Mouse (Mus musculus): ENCODE measurements around the gene Nmrk1. TPM values are rescaled to one million over a fixed set of nuclear protein-coding genes. Genes with fewer than 3 reads are reported as not detected.

Gene Nmrk1
- polyA plus RNA-seq, 1 experiment from 2014 or later = 8.8 TPM

GRCm38 (mm10) chr19:18590234-18590633, 41.5 kb upstream of the Nmrk1 start:
- ATAC-seq (ENCODE audit: low FRiP score) (no peak), DNase-seq (ENCODE audit: low spot score) (no peak)
- no peaks in the 10 kb centered on the region for H3K9me3 ChIP-seq (ENCODE audit: control insufficient read depth, low read length)
- 76% methylated on average over 5 of the region's 5 CpGs for WGBS
- H3K4me3 ChIP-seq (ENCODE audit: low read depth, low read length) = no peak overlapping the region
- no peaks in the 10 kb centered on the region for H3K4me1 ChIP-seq (replicated peaks; ENCODE audit: control insufficient read depth, insufficient read depth, low read length)
- no peak overlapping the region for H3K27ac ChIP-seq (ENCODE audit: low read depth, low read length)
- H3K9ac ChIP-seq (ENCODE audit: low read depth, low read length) = no peak overlapping the region
- no peaks in the 10 kb centered on the region for H3K27me3 ChIP-seq (ENCODE audit: control insufficient read depth, insufficient read depth, low read length)
- H3K4me2 ChIP-seq (replicated peaks; ENCODE audit: low read depth, low read length) = no peak overlapping the region
- H3K36me3 ChIP-seq (ENCODE audit: control insufficient read depth, insufficient read depth, low read length) = no peaks in the 10 kb centered on the region

- Histone ChIP-seq H3K27me3 (ENCODE audit: control insufficient read depth, insufficient read depth, low read length) (no peaks in the 10 kb centered on the region), H3K4me1 (replicated peaks; ENCODE audit: control insufficient read depth, insufficient read depth, low read length) (no peaks in the 10 kb centered on the region), H3K9me3 (ENCODE audit: control insufficient read depth, low read length) (no peaks in the 10 kb centered on the region), H3K4me3 (ENCODE audit: low read depth, low read length) (no peak overlapping the region), H3K36me3 (ENCODE audit: control insufficient read depth, insufficient read depth, low read length) (no peaks in the 10 kb centered on the region), H3K9ac (ENCODE audit: low read depth, low read length) (no peak overlapping the region), H3K4me2 (replicated peaks; ENCODE audit: low read depth, low read length) (no peak overlapping the region), H3K27ac (ENCODE audit: low read depth, low read length) (no peak overlapping the region)
- ATAC-seq (ENCODE audit: low FRiP score) (no peak), DNase-seq (ENCODE audit: low spot score) (no peak)
- 72% methylated on average over 5 of the region's 5 CpGs for WGBS
Observed at GRCm38 (mm10) chr19:18590942-18591354, 40.8 kb upstream of the Nmrk1 start.

DNA sequence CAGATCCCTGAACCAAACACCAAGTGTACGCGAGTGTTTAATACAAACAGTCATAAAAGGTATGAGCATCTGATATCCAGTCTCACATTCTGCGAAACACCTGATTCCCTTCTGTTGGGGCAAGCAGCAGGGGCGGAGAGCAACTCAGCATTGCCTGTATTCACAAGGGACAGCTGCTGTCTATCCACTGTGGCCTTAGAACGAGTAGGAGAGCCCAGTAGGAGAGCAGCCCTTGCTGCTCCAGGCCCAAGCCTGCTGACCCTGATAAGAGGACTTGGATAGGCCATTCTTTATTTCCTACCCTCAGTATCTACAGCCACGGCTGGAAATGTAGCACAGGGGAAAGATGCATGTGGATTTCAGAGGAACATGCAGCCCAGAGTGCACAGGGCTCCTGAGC, 38.8 kb upstream of the Nmrk1 start:
- DNase-seq (ENCODE audit: low spot score) (no peak), ATAC-seq (ENCODE audit: low FRiP score) (no peak)
- H3K36me3 ChIP-seq (ENCODE audit: control insufficient read depth, insufficient read depth, low read length) = no peaks in the 10 kb centered on the region
- WGBS = 81% methylated on average over 6 of the region's 6 CpGs
- H3K27ac ChIP-seq (ENCODE audit: low read depth, low read length) = no peak overlapping the region
- H3K27me3 ChIP-seq (ENCODE audit: control insufficient read depth, insufficient read depth, low read length) = no peaks in the 10 kb centered on the region
- no peaks in the 10 kb centered on the region for H3K9me3 ChIP-seq (ENCODE audit: control insufficient read depth, low read length)
- no peak overlapping the region for H3K4me2 ChIP-seq (replicated peaks; ENCODE audit: low read depth, low read length)
- no peak overlapping the region for H3K4me3 ChIP-seq (ENCODE audit: low read depth, low read length)
- no peak overlapping the region for H3K9ac ChIP-seq (ENCODE audit: low read depth, low read length)
- no peaks in the 10 kb centered on the region for H3K4me1 ChIP-seq (replicated peaks; ENCODE audit: control insufficient read depth, insufficient read depth, low read length)

GRCm38 (mm10) chr19:18593722-18594121, 38.0 kb upstream of the Nmrk1 start:
- Histone ChIP-seq H3K4me3 (ENCODE audit: low read depth, low read length) (no peak overlapping the region), H3K27ac (ENCODE audit: low read depth, low read length) (no peak overlapping the region), H3K27me3 (ENCODE audit: control insufficient read depth, insufficient read depth, low read length) (no peaks in the 10 kb centered on the region), H3K4me2 (replicated peaks; ENCODE audit: low read depth, low read length) (no peak overlapping the region), H3K9ac (ENCODE audit: low read depth, low read length) (no peak overlapping the region), H3K9me3 (ENCODE audit: control insufficient read depth, low read length) (no peaks in the 10 kb centered on the region), H3K36me3 (ENCODE audit: control insufficient read depth, insufficient read depth, low read length) (no peaks in the 10 kb centered on the region), H3K4me1 (replicated peaks; ENCODE audit: control insufficient read depth, insufficient read depth, low read length) (no peaks in the 10 kb centered on the region)
- ATAC-seq (ENCODE audit: low FRiP score) (no peak), DNase-seq (ENCODE audit: low spot score) (no peak)
- WGBS = 82% methylated on average over 10 of the region's 10 CpGs

DNA sequence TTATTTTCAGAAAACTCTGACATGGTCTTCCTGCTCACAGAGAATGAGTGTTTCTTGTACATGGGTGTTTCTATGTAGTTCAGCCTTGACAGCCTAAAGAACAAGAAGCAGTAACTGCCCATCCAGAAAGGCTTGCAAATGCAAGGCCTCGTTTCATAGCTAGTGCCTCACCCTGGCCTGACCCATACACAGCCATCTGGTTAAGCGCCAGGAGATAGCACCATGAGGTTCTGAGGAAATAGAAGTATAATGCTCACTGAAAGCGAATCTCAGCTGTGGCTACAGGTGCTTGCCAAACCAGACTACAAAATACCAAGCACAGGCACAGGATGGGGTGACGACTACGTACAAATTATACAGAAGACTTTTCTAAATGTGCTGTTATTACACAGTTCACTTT, 34.9 kb upstream of the Nmrk1 start:
- ATAC-seq (ENCODE audit: low FRiP score) (no peak), DNase-seq (ENCODE audit: low spot score) (no peak)
- Histone ChIP-seq H3K4me3 (ENCODE audit: low read depth, low read length) (no peak overlapping the region), H3K27ac (ENCODE audit: low read depth, low read length) (no peak overlapping the region), H3K9me3 (ENCODE audit: control insufficient read depth, low read length) (no peaks in the 10 kb centered on the region), H3K4me1 (replicated peaks; ENCODE audit: control insufficient read depth, insufficient read depth, low read length) (no peaks in the 10 kb centered on the region), H3K36me3 (ENCODE audit: control insufficient read depth, insufficient read depth, low read length) (no peaks in the 10 kb centered on the region), H3K4me2 (replicated peaks; ENCODE audit: low read depth, low read length) (no peak overlapping the region), H3K27me3 (ENCODE audit: control insufficient read depth, insufficient read depth, low read length) (no peaks in the 10 kb centered on the region), H3K9ac (ENCODE audit: low read depth, low read length) (no peak overlapping the region)
- 86% methylated on average over 5 of the region's 5 CpGs for WGBS

GRCm38 (mm10) chr19:18597772-18598171, 34.0 kb upstream of the Nmrk1 start:
- H3K4me3 ChIP-seq (ENCODE audit: low read depth, low read length) = no peak overlapping the region
- ATAC-seq (ENCODE audit: low FRiP score) (no peak), DNase-seq (ENCODE audit: low spot score) (no peak)
- no peaks in the 10 kb centered on the region for H3K27me3 ChIP-seq (ENCODE audit: control insufficient read depth, insufficient read depth, low read length)
- H3K27ac ChIP-seq (ENCODE audit: low read depth, low read length) = no peak overlapping the region
- H3K4me2 ChIP-seq (replicated peaks; ENCODE audit: low read depth, low read length) = no peak overlapping the region
- no peaks in the 10 kb centered on the region for H3K4me1 ChIP-seq (replicated peaks; ENCODE audit: control insufficient read depth, insufficient read depth, low read length)
- H3K9ac ChIP-seq (ENCODE audit: low read depth, low read length) = no peak overlapping the region
- H3K36me3 ChIP-seq (ENCODE audit: control insufficient read depth, insufficient read depth, low read length) = no peaks in the 10 kb centered on the region
- H3K9me3 ChIP-seq (ENCODE audit: control insufficient read depth, low read length) = no peaks in the 10 kb centered on the region
- 92% methylated on average over 6 of the region's 6 CpGs for WGBS

DNA sequence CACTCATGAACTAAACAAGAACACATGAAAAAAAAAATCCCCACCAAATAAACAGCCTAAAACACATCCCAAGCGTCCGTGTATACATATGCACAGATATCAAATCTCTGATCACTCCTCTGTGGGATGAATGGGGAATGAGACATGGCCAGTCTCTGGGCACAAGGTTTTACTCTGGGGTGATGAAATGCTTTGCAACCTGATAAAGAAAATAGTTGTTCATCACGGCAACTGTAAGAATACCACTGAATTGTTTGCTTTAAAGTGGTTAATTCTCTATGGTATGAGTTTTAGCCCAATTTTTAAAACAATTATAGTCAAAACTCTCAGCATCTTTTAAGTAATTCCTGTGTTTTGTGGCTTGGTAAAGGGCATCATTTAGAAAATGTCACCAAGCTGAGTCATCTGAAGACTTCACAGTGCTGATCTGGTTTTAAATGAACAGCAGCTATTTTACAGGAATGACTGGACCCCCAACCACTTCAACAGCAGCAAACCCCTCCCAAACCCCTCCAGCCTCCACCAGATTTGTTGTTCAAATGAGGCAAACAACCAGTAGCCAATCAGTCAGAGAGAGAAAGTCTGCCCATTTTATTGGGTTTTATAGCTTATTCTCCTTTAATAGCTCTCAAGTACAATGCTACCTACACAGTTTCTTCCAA, 33.4 kb upstream of the Nmrk1 start:
- Histone ChIP-seq H3K9ac (ENCODE audit: low read depth, low read length) (no peak overlapping the region), H3K27me3 (ENCODE audit: control insufficient read depth, insufficient read depth, low read length) (no peaks in the 10 kb centered on the region), H3K36me3 (ENCODE audit: control insufficient read depth, insufficient read depth, low read length) (no peaks in the 10 kb centered on the region), H3K4me1 (replicated peaks; ENCODE audit: control insufficient read depth, insufficient read depth, low read length) (no peaks in the 10 kb centered on the region), H3K4me2 (replicated peaks; ENCODE audit: low read depth, low read length) (no peak overlapping the region), H3K4me3 (ENCODE audit: low read depth, low read length) (no peak overlapping the region), H3K9me3 (ENCODE audit: control insufficient read depth, low read length) (no peaks in the 10 kb centered on the region), H3K27ac (ENCODE audit: low read depth, low read length) (no peak overlapping the region)
- WGBS = 90% methylated on average over 3 of the region's 3 CpGs
- ATAC-seq (ENCODE audit: low FRiP score) (no peak), DNase-seq (ENCODE audit: low spot score) (no peak)

DNA sequence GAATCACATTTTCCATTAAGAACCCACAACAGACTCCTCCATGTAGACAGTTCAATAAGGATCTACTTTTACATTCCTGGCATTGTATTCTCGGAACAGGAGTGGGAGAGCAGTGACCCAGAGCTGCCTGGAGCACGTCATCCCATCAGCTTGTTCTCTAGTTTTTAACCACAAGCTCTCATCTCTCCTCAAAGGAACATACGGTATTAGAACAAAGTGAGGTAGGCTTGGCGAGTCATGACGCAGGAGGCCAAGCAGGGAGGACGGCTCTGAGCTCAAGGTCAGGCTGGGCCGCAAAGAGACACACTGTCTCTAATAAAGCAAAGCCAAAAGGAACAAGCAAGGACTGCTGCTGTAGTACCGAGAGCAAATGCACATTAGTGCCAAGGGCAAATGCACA, 32.7 kb upstream of the Nmrk1 start:
- 82% methylated on average over 8 of the region's 8 CpGs for WGBS
- no peaks in the 10 kb centered on the region for H3K27me3 ChIP-seq (ENCODE audit: control insufficient read depth, insufficient read depth, low read length)
- no peak overlapping the region for H3K9ac ChIP-seq (ENCODE audit: low read depth, low read length)
- no peak overlapping the region for H3K27ac ChIP-seq (ENCODE audit: low read depth, low read length)
- no peaks in the 10 kb centered on the region for H3K4me1 ChIP-seq (replicated peaks; ENCODE audit: control insufficient read depth, insufficient read depth, low read length)
- no peak overlapping the region for H3K4me3 ChIP-seq (ENCODE audit: low read depth, low read length)
- ATAC-seq (ENCODE audit: low FRiP score) = no peak
- no peak for DNase-seq (ENCODE audit: low spot score)
- H3K9me3 ChIP-seq (ENCODE audit: control insufficient read depth, low read length) = no peaks in the 10 kb centered on the region
- no peak overlapping the region for H3K4me2 ChIP-seq (replicated peaks; ENCODE audit: low read depth, low read length)
- H3K36me3 ChIP-seq (ENCODE audit: control insufficient read depth, insufficient read depth, low read length) = no peaks in the 10 kb centered on the region

- no peaks in the 10 kb centered on the region for H3K27me3 ChIP-seq (ENCODE audit: control insufficient read depth, insufficient read depth, low read length)
- DNase-seq (ENCODE audit: low spot score) = no peak
- H3K4me3 ChIP-seq (ENCODE audit: low read depth, low read length) = no peak overlapping the region
- WGBS = 95% methylated on average over 5 of the region's 5 CpGs
- H3K27ac ChIP-seq (ENCODE audit: low read depth, low read length) = no peak overlapping the region
- ATAC-seq (ENCODE audit: low FRiP score) = no peak
- no peak overlapping the region for H3K4me2 ChIP-seq (replicated peaks; ENCODE audit: low read depth, low read length)
- no peaks in the 10 kb centered on the region for H3K9me3 ChIP-seq (ENCODE audit: control insufficient read depth, low read length)
- H3K4me1 ChIP-seq (replicated peaks; ENCODE audit: control insufficient read depth, insufficient read depth, low read length) = no peaks in the 10 kb centered on the region
- H3K9ac ChIP-seq (ENCODE audit: low read depth, low read length) = no peak overlapping the region
- H3K36me3 ChIP-seq (ENCODE audit: control insufficient read depth, insufficient read depth, low read length) = no peaks in the 10 kb centered on the region
Observed at GRCm38 (mm10) chr19:18599650-18600049, 32.1 kb upstream of the Nmrk1 start.

Data from hindbrain, embryonic 11.5 days (tissue).